Mouse (Mus musculus) cerebellum, adult 2 months (tissue): ENCODE measurements around the gene Phactr3.

Experiments used
- CTCF ChIP-seq: fragments of 200-500 bp; IDR thresholded peaks from 2 replicates; pipeline ENCODE4 v1.5.1; 2011; ENCODE audit warnings: low read depth, mild to moderate bottlenecking, control low read depth, low read length, moderate library complexity, borderline replicate concordance; ENCODE audit not compliant: insufficient read depth
- POLR2A ChIP-seq: fragments of 200-500 bp; IDR thresholded peaks from 2 replicates; pipeline ENCODE4 v1.6.1; 2011; ENCODE audit warnings: low read length, control low read depth, borderline replicate concordance; ENCODE audit not compliant: insufficient read depth

- TF ChIP-seq CTCF (no peak), POLR2A (no peak)
Measured at GRCm38 (mm10) chr2:178257117-178257825, 138.5 kb downstream of the Phactr3 start.
